Mouse (Mus musculus) gastrocnemius, postnatal 10 days (tissue): ENCODE results near the gene Mrpl14. TPM values are rescaled to one million over a fixed set of nuclear protein-coding genes. Genes with fewer than 3 reads are reported as not detected.
A peak's percentile ranks its signal among the peaks of the same experiment; 100 is the strongest.

Experiments
- DNase-seq: peaks from one replicate; pipeline ENCODE4 v3.0.0; 2021; ENCODE audit warnings: mixed read lengths
- total RNA-seq, 2 experiments: library from RNA; stranded (reverse); gene quantifications; 2 replicates each; pipeline ENCODE4 v1.2.3; 2021

Gene Mrpl14
- total RNA-seq, 2 experiments from 2014 or later = 82.3 to 83.5 TPM

DNA sequence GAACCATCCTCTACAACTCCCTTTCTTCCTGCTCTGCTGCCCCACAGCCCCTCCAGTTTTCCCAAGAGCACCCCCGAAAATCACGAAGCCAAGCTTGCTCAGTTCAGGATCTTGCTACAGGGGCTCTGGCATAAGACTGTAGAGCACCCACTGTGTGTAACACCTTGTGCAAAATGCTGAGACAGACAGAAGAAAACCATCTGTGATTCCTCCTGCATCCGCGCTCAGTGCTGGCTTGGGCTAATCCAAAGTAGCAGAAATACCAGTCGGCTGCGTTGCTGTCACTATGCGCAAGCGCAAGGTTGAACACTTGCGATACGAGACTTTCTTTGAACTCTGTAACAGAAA, 38.4 kb downstream of the Mrpl14 start:
- no peak for DNase-seq

DNA sequence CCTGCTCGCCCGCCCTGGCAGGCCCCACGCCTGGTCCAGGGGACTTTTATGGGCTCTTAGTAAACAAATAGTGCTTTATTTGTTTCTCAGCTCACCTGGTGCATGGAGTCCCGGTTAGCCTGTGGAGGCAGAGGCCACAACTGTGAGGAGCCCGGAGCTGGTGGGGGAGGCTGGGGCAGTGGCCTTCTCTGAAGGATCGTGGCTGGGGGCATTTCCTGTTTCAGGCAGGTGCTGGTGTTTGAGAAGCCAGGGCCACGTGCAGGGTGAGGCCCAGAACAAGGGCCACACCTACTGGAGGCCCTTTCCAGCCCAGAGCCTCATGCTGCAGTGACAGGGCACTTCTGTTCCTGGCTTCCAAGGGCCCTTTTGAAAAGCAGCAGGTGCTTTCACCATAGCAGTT, 40.1 kb downstream of the Mrpl14 start:
- no peak for DNase-seq

DNA sequence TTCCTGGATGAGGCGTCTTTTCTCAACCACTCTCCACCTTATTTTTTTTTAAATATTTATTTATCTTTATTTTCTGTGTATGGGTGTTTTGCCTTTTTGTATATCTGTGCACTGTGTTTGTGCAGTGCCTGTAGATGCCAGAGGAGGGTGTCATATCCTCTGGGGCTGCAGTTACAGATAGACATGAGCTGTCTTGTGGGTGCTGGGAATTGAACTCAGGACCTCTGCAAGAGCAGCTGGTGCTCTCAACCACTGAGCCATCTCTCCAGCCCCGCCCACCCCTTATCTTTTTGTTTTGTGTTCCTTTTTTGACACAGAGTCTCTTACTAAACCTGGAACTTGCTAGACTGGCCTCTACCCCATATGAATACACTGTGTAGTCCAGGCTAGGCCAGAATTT, 41.4 kb downstream of the Mrpl14 start:
- DNase-seq = no peak

DNA sequence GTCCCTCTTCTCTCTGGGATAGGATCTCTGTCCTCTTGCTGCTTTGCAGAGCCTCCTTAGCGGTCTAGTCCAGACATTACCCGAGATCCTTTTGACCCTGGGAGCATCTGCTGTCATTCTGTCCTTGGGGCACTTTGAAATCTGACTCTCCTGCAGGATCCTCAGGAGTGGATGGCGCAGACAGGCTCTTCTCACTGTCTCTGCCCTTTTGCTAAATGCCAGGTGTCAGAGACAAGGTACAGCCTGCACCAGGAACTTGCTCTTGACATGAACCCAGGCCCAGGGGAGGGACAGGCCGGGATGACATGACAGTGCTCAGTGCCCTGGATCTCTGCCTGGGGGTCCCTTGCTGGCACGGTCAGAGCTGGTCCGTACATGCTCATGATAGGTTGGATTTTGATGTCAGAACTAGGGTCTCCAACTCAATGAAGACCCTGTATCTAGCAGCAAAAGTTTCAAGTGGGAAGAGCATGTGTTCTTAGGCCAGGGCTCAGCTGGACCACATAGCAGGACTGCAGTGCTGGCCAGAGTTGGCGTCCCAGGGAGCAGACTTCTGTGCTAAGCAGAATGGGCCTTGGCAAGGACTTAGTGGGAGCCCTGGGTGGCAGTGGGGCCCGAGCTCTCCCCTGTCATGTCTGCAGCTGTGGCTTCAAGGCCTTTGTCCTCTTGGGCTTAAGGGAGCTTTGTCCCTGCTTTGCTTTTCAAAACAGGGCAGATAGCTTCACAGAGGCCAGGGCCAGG, 42.0 kb downstream of the Mrpl14 start:
- no peak for DNase-seq

DNA sequence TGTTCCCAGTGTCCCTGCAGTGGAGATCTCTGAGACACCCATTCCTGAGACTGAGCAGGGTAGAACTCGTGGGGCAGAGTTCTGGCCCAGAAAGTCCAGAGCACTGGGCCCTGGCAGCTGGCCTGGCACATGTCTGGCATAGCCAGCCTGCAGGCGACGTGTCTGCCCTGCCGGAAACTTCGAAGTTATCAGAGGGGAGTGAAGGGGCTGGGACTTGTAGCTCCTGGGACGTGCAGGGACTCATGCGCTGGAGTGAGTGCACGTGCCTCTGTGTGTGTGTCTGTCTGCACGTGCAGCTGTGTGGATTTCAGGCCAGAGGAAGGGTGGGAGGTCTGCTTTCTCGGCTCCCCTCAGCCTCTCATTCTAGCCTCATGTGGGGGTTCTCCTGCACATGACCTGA, 43.3 kb downstream of the Mrpl14 start:
- no peak for DNase-seq

DNA sequence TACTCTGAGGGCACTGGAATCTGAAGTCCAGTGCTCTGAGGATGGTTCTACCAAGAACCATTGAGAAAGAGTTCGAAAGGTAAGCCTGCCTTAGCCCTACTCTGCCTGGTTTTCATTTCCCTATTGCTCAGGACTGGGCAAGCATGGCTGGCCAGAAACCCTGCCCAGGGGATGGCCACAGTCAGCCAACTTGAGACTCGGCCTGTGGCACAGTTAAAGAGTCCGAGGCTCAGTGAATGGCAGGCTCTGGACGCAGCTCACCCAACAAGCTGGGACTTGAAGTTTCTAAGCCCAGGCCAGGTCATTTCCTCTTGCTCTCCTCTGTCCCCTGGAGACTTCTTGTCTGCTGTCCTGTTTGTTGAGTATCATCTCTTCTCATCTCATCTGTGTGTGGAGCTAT, 44.6 kb downstream of the Mrpl14 start:
- no peak for DNase-seq

DNA sequence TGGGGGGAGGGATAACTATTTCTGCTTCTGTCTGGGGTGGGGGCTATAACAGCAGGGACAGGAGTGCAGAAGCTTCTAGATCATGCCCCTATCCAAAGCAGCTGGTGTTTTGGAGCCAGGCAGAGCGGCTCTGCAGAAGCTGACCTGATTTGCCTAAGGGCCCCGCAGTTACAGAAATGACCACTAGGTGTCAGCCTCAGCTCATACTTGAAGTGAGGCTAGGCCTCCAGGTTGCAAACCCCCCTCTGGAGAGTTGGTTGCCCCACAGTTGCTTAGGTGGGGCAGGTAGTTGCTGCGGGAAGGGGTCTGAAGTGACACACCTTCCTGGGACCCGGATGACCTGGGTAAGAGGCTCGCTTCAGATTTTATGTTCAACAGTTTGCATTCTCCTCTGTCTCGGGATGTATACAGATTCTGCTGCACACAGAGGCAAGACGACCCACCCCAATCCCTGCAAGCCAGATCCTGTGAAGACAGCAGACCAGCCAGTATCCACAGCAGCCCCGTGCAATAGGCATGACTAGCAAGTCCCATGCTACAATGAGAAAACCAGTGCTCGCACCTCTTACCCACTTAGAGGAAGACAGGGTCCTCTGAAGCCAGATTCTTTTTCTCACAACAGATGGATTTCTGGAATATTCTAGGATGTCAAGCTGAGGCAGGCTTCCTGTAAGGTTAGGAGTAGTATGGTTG, 45.2 kb downstream of the Mrpl14 start:
- peak; percentile 85 for DNase-seq

DNA sequence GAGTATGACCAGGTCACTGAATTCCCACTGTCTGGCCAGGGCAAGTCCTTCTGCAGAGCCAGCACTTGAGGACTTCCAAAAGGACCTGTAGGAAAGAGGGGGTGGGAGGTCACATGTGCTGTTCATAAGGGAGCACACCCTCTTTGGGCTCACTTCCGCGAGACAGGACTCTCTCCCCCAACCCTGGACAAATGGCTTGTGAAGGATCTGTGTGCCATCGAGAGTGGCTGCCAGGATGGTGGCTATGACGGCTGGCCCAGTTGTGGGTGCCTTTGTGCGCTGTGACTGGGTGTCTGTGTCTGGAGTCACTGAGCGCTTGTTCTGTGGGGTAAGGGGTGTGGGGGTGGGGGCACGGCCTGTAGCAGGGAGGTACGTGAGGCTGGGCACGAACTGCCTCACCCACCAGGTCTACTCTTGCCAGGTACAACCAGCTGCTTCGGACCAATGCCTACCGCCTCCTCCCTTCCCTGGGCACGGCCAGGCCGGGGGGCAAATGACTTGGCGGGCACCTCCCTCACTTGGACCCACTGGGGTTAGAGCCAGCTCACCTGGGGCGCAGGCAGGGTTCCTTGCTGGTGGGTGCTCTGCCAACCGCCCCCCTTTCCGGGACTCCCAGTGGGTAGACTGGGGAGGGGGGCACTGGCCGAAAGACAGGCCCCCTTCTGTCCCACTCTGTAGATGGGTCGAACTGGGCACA, 47.1 kb downstream of the Mrpl14 start:
- DNase-seq = no peak

DNA sequence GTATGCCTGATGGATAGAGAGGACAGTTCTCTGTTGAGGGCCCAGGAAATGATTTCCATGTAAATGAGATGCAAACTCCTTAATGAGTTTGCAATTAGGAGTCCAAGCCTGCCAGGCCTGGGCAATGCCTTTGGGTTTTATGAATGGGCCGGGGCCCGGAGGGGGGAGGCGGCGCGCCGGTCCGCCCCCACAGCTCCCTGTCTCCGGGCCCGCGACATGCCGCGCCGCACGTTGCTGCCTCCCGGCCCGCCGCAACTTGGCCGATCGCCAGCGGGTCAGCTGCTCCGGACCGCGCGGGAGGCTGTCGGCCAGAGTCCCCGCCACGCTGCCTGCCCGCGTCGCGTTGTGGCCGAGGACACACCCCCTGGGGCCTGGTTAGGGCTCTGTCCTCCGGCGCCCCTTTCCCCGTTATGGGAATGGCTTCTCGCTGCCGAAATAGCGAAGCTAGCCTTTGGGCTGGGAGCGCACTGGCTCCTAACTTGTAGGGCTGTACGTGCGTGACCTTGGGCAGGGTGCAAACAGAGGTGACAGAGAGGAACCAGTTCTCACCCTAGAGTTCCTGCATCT, 47.7 kb downstream of the Mrpl14 start, which contains the start of gene 1600014C23Rik:
Gene 1600014C23Rik (minus strand): TSS at position 110 of the 567 bp plus-strand sequence.
- peak; percentile 65 for DNase-seq

DNA sequence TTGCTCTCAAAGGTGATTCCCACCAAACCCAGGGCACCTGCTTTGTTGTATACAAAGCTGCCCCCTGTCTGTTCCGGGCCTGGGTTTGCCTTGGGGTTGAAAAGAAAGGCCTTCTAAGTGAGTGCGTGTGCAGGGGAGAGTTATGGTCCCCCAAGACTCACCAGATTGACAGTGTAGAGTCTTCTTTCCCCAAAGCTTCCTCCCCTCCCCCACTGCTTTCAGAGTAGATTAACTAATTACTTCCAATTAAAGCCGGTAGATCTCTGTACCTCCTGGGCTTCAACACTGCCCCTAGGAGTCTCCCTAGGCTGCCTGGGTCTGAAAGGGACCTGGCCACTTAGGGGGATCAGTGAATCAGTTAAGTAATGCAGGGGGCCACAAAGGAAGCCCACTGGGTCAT, 48.2 kb downstream of the Mrpl14 start:
- no peak for DNase-seq

DNA sequence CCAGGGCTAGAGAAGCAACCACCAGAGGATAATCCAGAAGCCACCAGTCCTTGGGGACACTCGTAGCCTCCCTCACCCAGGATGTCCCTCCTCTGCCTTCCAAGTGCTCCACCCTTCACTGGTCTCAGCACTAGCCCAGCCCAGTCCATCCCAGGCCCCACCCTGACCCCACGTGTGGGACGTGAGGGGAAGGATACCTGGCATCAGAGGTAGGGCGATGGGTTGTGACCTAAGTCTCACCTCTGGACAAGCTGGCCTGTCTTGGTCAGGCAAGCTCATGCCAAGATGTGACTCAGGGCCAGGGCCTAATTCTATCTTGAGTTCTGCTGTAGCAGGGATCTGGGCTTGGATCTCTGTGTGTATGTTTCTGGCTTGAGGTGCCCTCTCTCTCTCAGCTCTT, 48.8 kb downstream of the Mrpl14 start:
- no peak for DNase-seq

DNA sequence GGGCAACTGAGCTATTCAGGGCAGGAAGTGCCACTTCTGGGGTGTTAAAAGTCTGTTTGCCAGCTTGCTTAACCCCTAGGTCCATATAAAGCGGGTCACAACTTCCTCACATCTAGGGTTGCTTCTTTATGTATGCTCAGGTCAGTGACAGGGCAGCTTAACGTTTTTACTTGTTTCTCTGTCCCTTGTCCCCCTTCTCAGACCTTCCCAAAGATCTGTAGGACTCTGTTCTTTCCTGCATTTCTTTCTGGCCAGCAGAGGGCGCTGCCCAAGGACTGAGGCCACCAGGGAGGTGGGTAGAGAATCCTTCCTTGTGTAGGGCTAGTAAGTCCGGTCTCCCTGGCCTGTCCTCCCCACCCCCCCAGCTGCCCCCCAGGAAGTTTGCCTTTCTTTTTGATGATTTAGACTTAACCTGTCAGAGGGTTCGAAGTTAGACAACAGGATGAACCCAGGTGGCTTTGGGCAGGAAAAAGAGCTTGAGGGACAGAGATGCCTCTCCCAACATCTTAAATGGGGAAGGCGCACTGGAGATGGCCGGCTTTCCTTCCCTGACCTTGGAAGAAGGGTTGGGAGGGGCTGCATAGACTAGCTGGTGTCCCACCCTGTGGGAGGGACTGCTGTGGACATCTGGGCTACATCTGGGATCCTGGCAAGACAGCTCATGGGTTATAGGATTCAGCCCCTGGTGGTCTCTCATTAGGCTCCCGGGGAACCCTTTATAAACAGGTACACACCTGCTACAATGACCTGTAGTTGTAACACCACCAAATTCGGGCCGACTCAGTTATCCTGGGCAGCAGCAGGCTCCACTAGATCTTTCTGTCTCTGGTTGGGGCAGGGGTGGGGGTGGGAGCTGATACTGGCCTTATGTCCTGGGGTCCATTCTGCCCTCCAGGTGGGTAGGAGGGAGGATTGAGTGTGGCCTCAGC, 49.5 kb downstream of the Mrpl14 start:
- peak; percentile 90 for DNase-seq

DNA sequence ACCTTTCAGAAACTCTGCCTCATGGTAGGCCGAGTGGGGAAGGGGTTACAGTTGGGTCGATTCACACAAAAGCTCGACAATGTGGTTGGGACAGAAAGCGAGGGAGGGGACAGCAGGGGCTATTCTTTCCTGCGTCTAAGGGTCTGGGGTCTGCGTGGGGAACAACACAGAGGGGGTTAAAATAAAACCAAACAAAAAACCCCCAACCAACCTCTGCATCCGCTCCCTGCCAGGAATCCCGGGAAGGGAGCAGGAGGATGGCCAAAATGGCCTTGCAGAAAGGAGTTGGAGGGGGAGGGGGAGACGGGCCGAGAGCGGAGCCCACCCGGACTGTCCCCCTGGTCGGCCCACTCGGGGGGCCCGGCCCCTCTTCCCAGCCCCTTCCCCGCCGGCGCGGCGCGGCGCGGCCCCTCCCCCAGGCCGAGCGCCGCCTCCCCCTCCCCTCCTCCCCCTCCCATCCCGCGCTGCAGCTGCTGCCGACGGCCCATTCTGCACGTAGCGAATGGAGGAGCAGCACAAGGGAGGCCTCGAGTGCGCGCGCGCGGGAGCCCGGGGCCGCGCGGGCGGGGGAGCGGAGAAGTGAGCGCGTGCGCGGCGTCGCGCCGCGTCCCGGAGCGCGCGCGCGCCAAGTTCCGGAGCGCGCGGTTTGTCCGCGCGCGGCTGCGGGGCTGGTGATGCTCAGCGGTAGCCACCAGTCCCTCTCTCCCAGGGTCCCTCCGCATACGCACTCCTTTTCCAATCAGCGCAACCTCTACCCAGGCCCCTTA, 50.4 kb downstream of the Mrpl14 start:
- DNase-seq = peak; percentile 85

DNA sequence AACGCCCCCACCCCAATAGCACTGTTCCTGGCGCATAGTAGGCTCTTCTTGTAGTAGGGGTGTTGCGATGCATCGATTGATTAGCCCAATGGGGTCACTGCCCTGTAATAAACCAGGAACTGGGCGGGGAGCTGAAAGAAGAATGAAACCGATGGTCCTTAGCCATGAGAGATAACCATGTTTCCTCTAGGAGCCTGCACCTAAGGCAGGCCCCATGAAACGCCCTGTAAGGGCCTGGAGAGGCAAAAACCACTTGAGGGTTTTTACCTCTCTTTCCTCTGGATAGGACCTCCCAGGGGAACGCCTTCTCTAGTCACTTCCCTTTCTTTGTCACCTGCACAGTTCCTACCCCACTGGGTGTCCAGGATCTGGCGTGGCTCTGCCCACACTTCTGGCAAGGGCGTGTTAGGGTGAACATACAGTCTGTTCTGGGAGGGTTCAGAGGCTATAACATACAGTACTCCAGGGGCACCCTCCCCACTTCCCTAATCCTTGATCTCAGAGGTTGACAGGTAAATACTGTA, 51.0 kb downstream of the Mrpl14 start:
- no peak for DNase-seq

DNA sequence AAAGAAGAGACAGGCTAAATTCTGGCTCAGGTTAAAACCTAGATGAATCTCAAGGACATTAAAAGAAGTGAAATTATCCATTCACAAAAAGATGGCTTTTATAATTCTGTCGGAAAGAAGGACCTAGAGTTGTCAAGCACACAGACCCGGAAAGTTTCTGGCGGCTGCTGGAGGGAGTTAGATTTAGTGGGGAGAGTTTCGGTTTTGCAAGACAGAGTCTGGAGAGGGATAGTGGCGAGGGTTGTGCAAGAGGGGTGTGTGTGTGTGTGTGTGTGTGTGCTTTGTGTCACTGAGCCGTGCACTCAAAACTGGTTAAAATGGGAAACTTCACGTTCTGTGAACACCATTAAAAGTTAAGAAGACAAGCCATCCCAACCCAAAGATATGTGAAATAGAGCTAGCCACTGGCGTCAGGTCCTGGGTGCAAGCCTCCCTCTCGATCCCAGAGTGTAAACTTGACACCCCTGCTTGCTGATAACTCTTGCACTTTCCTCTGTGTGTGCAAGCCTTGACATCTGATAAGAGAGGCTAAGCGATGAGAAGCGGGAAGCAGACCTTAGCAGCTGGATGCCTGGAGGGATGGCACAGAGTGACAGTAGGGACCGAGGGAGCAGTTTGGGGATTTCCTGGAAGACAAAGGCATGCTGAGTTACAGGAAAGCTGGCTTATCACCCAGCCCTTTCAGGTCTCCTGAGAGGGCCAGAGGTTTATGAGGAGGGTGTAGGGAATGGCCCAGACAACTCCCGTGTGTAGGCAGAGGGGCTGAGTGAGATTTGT, 56.4 kb downstream of the Mrpl14 start:
- no peak for DNase-seq

DNA sequence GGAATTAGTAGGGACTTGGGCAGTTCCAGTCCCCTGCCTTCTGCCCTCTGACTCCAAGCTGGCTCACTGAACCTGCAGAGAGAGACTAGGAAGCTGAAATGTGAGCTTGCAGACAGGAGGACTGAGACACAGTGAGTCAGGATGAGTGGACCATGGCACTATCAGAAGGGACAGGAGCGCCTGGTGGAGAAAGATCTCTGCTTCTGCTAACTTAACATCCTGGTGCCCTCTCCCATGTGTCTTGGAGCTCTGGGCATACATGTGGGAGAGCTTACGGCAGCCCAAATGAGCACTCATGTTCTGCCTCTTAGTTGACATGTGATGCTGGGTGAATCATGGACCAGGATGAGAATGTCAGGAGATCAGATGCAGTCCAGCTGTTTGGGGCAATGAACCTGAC, 59.5 kb downstream of the Mrpl14 start:
- no peak for DNase-seq

DNA sequence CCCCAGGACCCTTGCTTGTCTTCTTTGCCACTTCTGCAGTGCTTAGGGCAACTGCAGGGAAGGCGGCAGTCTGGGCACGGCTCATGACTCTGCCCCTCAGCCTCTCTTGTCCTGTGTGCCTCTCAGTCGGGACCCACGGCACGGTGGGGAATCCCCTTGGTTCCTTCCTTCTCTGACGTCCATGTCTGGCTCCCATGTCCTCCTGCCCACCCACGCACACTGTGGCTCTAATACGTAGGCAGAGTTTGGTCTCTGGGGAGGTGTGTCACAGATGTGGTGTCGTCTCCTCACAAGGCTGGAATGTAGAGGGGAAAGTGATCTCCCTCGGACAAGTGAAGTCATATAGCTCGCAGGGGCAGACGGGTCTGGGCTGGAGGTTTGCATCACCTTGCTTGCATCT, 60.6 kb downstream of the Mrpl14 start:
- DNase-seq = no peak

DNA sequence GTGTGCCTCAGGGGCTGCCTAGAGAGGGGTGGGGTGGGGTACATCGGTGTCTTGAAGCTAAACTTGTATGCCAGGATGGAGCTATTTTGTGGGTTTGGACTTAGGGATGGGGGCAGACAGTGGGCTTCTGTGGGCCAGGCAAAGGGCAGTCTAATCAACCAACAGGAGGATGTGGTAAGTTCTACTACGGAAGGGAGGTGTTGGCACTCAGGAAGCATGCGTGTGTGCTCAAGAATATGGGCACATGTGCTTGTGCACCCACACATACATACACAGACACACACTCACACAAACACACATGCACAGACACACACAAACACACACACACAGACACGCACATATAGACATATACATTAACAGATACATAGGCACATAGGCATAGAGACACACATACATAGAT, 61.2 kb downstream of the Mrpl14 start:
- DNase-seq = no peak
